Mouse (Mus musculus): Measurements from ENCODE around the gene Fut8. TPM values are rescaled to one million over a fixed set of nuclear protein-coding genes. Genes with fewer than 3 reads are reported as not detected.
"Not testable (repeated sequence)": the region's sequence is repeated elsewhere in the genome, so short reads cannot be mapped to it uniquely, and the experiment has no call there.

Fut8 gene
- polyA plus RNA-seq, 1 experiment from 2014 or later, result 65.6 TPM

- Histone ChIP-seq H3K4me1 (replicated peaks) (no peaks in the 10 kb centered on the region), H3K27ac (replicated peaks) (no peak overlapping the region), H3K9me3 (no peaks in the 10 kb centered on the region), H3K27me3 (no peaks in the 10 kb centered on the region), H3K9ac (no peak overlapping the region), H3K4me2 (no peak overlapping the region), H3K36me3 (no peaks in the 10 kb centered on the region), H3K4me3 (no peak overlapping the region)
- WGBS, result 84% methylated on average over 6 of the region's 6 CpGs
- no peak for ATAC-seq (ENCODE audit: low FRiP score, low read depth)
Measured at GRCm38 (mm10) chr12:77516805-77517204, 278.9 kb downstream of the Fut8 start.

DNA sequence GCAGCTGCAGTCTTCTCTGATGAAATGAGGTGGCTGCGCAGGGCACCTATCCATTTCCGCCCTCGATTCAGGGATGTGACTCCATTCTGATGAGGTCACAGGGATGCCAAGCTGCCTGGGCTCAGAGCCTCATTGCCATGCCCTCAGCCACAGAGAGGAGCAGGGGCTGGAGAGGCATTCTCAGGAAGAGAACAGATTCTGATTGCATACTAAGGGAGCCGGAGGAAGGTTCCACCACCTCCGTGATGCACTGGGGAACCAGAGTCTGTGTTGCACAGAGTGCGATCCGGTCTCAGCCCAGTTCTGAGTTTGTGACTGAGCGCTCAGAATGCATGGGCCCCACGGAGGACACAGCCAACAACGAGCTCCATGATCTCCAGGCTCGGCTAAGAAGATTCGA is 279.8 kb downstream of the Fut8 start:
- Histone ChIP-seq H3K4me1 (replicated peaks) (no peaks in the 10 kb centered on the region), H3K27ac (replicated peaks) (no peak overlapping the region), H3K36me3 (no peaks in the 10 kb centered on the region), H3K9ac (no peak overlapping the region), H3K9me3 (no peaks in the 10 kb centered on the region), H3K4me3 (no peak overlapping the region), H3K27me3 (no peaks in the 10 kb centered on the region), H3K4me2 (no peak overlapping the region)
- no peak for ATAC-seq (ENCODE audit: low FRiP score, low read depth)
- 85% methylated on average over 12 of the region's 12 CpGs for WGBS

- Histone ChIP-seq H3K36me3 (no peaks in the 10 kb centered on the region), H3K27ac (replicated peaks) (no peak overlapping the region), H3K9ac (no peak overlapping the region), H3K4me2 (no peak overlapping the region), H3K9me3 (no peaks in the 10 kb centered on the region), H3K4me1 (replicated peaks) (no peaks in the 10 kb centered on the region), H3K27me3 (no peaks in the 10 kb centered on the region), H3K4me3 (no peak overlapping the region)
- 81% methylated on average over 6 of the region's 6 CpGs for WGBS
- no peak for ATAC-seq (ENCODE audit: low FRiP score, low read depth)
Measured at GRCm38 (mm10) chr12:77519534-77520102, 281.7 kb downstream of the Fut8 start.

GRCm38 (mm10) chr12:77524014-77524413 is 286.1 kb downstream of the Fut8 start:
- not testable (repeated sequence) for H3K4me1 ChIP-seq (replicated peaks); H3K4me2 ChIP-seq; H3K27me3 ChIP-seq; H3K9me3 ChIP-seq; ATAC-seq (ENCODE audit: low FRiP score, low read depth); H3K36me3 ChIP-seq; H3K9ac ChIP-seq; H3K4me3 ChIP-seq; H3K27ac ChIP-seq (replicated peaks)
- WGBS, result 71% methylated on average over 4 of the region's 4 CpGs

All from hindbrain, embryonic 15.5 days (tissue).